Mouse (Mus musculus) urinary bladder, adult 18-20 months (tissue): Measurements from ENCODE around the gene Nf2.

Experiments
- DNase-seq, 2 experiments: peaks; one replicate each; pipeline ENCODE4 v3.0.0; 2022; ENCODE audit warnings: low spot score in 2 of 2, mixed read lengths in 2 of 2

The Nf2 gene

GRCm38 (mm10) chr11:4747285-4747684, 102.1 kb downstream of the Nf2 start:
- no peak for DNase-seq

GRCm38 (mm10) chr11:4746733-4747132, 102.6 kb downstream of the Nf2 start, which contains the start of gene Cabp7:
Gene Cabp7, minus strand, starts transcription at chr11:4746778.
- no peak for DNase-seq

GRCm38 (mm10) chr11:4745969-4746368, 103.4 kb downstream of the Nf2 start:
- peak in 1 of 2 experiments; percentile 14 for DNase-seq

GRCm38 (mm10) chr11:4744691-4745090, 104.6 kb downstream of the Nf2 start:
- DNase-seq = no peak

GRCm38 (mm10) chr11:4740785-4741184, 108.6 kb downstream of the Nf2 start:
- no peak for DNase-seq

- no peak for DNase-seq
These were observed 110.6 kb downstream of the Nf2 start for GRCm38 (mm10) chr11:4738719-4739118.

GRCm38 (mm10) chr11:4737682-4738081, 111.7 kb downstream of the Nf2 start:
- no peak for DNase-seq

- no peak for DNase-seq
These were observed 113.0 kb downstream of the Nf2 start for GRCm38 (mm10) chr11:4736355-4736754.

- DNase-seq = no peak
These were observed 115.2 kb downstream of the Nf2 start for GRCm38 (mm10) chr11:4734179-4734578.

- DNase-seq = no peak
These were observed 117.6 kb downstream of the Nf2 start for GRCm38 (mm10) chr11:4731781-4732180.

- no peak for DNase-seq
These were observed 118.4 kb downstream of the Nf2 start for GRCm38 (mm10) chr11:4730913-4731312.

- DNase-seq = peak in 1 of 2 experiments; percentile 63
These were observed 119.2 kb downstream of the Nf2 start for GRCm38 (mm10) chr11:4730096-4730495.

GRCm38 (mm10) chr11:4729603-4730002, 119.7 kb downstream of the Nf2 start:
- DNase-seq = peak; percentile 29 to 49

- no peak for DNase-seq
These were observed 127.6 kb downstream of the Nf2 start for GRCm38 (mm10) chr11:4721728-4722127.

- DNase-seq = no peak
These were observed 128.3 kb downstream of the Nf2 start for GRCm38 (mm10) chr11:4720900-4721580.

- no peak for DNase-seq
These were observed 128.9 kb downstream of the Nf2 start for GRCm38 (mm10) chr11:4720393-4720792.

GRCm38 (mm10) chr11:4719961-4720360, 129.4 kb downstream of the Nf2 start:
- DNase-seq = no peak

- no peak for DNase-seq
These were observed 130.8 kb downstream of the Nf2 start for GRCm38 (mm10) chr11:4718548-4718947.

- no peak for DNase-seq
These were observed 132.7 kb downstream of the Nf2 start for GRCm38 (mm10) chr11:4716530-4717236.
